Mouse (Mus musculus): Measurements from ENCODE around the gene Scd1. TPM values are rescaled to one million over a fixed set of nuclear protein-coding genes. Genes with fewer than 3 reads are reported as not detected.

Gene Scd1
- polyA plus RNA-seq (2015; fragmentation: Nextera tagmentation; extraction: Ambion mirVana) = 1.0 and 1.5 TPM in 2 replicates

DNA sequence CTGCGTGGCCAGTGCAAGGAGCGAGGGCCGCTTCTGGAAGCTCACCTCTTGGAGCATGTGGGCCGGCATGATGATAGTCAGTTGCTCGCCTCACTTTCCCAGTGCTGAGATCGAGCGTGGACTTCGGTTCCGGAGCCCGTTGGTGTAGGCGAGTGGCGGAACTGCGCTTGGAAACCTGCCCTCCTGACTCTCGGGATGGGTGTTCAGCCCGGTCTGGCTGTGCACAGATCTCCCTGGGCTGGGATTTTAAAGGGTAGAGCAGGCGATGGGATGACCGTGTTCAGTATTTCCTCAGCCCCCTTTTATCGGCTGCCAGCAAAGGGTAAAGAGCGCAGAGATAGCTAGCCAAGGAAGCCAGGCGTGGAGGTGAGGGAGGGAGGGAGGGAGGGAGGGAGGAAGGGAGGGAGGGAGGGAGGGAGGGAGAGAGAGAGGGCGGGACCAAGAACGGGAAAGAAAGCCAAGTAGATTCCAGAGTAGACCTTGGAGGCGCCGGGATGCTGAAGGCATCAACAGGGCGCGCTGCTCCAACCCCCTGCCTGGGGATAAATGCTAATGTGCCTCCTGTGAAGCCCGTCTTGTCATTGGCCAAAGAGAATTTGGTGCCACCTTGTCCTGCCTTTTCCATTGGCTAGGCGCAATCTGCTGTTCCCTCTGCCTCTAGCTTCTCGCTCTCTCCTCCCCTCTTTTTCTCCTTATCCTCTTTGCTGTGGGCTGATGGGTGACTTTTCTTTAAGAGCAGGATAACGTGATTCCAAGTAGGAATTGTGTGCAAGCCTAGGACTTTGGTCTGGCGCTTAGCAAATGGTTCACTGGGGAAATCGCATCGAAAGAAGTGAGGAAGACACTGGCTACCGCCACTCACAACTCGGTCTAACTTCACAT, at the start of gene Scd1:
Gene Scd1, minus strand, starts transcription at position 539 of the 882 bp plus-strand sequence.
- DNase-seq (ENCODE audit: low spot score) = peak; percentile 37

DNA sequence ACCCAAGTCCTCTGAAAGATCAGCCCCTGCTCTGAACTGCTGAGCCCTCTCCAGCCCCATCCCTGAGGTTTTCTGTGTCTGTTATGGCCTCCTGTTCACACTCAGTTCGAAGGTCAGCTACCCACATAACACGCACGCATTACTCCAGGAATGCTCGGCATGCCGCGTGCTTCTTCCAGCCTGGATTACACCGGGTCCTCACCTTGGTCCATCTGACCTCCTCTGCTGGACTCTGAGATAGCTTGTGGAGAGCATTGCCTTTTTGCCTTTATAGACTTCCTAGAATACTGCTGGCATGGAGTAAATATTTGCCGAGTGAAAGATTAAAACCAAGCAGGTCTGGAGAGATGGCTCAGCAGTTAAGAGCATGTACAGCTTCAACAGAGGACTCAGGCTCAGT, 47.7 kb upstream of the Scd1 start:
- no peak for DNase-seq (ENCODE audit: low spot score)

DNA sequence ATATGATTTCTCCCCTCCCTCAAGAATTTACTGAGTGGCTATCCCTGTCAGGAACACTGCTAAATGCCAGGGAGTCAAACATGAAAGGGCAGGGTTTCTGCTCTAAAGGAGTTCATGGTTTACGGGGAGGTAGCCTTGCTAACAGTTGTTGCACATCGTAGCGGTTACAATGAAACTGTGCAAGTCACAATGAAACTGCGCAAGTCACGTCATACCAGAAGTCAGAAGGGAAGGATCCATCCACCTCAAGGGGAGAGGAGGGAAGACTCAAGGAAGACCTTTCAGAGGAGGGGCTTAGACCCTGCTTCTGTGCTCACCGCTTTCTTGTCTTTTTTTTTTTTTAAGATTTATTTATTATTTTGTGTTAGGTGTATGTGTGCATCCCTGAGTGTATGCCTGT, 47.2 kb upstream of the Scd1 start:
- no peak for DNase-seq (ENCODE audit: low spot score)

DNA sequence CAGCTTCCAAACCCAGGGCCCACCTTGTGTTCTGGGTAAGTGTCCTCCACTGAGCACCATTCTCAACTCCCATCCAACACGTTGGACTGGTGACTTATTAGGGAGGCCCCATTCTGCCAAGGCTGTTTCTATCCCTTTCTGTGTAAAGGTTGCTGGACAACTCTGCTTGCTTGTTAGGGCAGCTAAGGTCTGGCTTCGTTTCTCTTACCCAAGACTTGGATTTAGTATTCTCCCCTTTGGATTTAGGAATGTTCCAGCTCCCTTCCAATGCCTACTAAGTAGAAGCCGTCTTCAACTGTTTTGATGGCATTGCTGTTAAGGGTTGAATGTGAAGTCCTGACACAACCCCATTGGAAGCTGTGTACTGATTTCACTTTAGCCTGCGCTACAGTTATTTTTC, 40.2 kb upstream of the Scd1 start:
- no peak for DNase-seq (ENCODE audit: low spot score)

DNA sequence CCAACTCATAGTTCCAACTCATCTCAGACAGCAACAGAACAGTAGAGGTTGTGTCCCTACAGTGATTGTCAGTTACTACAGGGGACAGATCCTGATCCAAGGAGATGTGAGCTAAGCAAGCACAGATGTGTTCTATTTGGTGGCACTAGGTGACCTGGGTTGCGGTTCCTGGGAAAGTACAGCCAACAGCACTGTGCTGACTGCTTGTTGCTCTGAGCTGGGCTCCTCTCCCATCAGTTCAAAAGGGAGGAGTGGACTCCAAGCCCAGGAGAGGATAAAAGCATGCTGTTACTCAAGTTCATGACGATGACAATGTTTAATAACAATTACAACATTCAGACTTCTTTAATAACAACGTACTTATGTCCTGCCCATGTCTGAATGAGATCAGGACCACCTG, 38.1 kb upstream of the Scd1 start:
- DNase-seq (ENCODE audit: low spot score) = no peak

DNA sequence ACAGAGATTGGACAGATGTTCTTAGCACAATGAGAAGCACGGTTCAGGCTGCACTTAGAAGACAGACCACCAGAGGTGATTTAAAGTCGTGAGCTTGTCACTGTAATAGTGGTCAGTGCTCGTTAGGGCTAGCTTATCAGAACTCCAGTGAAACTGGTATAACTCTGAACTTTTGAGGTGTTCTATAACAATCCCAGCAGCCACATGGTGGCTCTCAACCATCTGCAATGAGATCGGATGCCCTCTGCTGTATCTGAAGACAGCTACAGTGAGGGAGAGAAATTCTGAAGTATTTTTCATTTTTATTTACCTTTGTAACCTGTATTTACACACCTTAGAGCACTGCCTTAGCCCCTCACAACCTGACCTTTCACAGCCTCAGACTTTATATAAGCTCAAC, 31.6 kb upstream of the Scd1 start:
- no peak for DNase-seq (ENCODE audit: low spot score)

DNA sequence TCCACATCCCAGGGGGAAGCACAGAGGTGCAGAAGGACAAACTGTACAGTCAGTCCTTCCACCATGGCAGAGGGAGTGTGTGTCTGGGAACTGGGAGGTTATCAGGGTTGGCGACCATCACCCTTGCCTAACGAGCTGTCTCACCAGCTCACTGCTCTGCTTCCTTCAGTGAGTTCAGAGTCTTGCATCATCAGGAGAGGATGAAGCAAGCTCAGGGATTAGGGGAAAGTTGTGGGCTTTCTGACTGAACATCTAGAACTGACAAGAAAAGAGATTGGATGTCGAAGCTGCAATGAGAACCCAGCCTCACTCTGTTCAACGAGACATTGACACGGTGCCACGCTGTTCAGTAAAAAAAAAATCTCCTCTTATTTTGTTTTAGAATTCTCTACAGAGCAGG, 30.3 kb upstream of the Scd1 start:
- no peak for DNase-seq (ENCODE audit: low spot score)

DNA sequence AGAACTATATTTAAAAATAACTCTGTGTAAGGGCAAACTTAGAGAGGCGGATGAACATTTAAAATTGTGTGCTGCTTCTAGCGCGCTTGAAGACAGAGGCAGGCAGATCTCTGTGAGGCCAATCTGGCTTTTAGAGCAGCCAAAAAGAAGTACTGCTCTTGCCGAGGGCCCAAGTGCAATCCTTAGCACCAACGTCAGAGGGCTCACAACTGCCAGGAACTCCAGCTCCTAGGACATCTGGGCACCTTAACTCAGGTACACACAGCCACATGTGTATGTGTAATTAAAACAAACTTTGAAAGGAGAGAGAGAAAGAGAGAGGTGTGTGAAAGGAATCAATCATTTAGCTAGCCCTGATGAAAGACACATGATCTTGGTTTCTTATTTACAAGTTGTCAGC, 24.4 kb upstream of the Scd1 start:
- DNase-seq (ENCODE audit: low spot score) = no peak

DNA sequence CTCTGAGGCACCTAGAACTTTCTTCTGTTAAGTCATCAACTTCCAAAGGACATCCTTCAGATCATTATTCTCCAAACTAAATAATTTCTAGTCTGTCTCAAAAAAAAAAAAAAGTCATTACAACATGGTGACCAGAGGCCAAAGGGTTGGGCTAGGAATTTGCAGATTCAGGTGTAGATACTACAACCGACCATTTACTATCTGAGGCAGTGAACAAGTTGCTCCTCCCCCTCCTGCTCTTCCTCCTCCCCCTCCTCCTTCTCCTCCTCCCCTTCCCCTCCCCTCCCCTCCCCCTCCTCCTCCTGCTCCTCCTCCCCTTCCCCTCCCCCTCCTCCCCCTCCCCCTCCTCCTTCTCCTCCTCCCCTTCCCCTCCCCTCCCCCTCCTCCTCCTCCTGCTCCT, 20.0 kb upstream of the Scd1 start:
- no peak for DNase-seq (ENCODE audit: low spot score)

DNA sequence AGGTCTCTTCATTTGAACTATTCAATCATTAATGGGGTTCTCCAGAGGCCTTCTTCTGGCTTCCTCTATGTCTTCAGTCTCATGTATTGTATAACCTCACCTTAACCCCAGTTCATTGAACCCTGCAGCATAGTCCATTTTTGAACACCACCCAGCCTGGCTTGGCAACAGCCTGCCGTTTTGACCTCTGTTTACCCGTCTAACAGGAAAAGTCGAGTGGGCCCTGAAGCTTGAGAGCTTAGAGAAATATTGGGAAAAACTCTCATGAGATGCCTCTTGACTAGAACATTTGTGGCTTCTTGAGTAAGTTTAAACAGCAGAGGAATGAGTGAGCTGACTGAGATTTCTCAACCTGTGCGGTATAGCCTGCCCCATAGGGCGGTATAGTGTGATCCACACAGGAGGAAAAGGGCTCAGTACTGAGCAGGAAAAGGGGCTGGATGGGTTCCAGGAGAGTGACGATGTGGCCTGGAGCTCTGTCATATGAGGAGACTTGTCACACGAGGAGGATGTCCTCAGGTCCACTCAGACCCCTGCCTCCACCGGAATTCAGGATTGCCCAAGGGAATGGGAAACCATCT, 14.5 kb upstream of the Scd1 start:
- DNase-seq (ENCODE audit: low spot score) = no peak

DNA sequence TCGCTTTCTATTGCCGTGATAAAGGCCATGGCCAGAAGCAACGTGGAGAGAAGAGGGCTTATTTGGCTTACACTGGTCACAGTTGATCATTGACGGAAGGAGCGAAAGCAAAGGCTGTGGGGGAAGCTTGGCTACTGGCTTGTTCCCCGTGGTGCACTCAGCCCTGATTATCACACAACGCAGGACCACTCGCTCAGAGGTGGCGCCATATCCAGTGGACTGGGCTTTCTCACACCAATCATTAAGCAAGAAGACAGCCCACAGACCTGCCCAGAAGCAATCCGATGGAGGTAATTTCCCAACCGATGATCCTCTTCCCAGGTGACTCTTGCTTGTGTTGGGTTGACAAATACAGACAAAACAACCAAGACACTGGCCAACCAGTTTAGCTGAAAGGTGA, 11.9 kb upstream of the Scd1 start:
- DNase-seq (ENCODE audit: low spot score) = no peak

DNA sequence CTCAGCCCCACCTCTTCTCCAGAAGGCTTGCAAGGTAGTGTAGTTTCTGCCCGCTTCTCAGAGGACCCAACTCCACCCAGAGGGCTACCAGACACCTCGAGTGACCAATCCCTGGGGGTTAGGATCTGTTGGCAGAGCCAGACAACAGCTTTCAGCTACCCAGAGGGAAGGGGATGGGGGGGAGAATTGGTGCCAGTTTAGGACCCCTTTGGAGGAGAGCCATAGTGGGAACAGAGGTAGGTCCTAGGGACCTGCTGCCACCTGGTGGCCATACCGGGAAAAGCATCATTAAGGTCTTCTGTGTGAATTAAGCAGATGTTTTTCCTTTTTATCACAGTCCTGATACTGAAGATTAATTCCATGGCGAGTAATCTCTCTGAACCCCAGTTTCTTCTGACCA, 11.3 kb upstream of the Scd1 start:
- peak; percentile 75 for DNase-seq (ENCODE audit: low spot score)

DNA sequence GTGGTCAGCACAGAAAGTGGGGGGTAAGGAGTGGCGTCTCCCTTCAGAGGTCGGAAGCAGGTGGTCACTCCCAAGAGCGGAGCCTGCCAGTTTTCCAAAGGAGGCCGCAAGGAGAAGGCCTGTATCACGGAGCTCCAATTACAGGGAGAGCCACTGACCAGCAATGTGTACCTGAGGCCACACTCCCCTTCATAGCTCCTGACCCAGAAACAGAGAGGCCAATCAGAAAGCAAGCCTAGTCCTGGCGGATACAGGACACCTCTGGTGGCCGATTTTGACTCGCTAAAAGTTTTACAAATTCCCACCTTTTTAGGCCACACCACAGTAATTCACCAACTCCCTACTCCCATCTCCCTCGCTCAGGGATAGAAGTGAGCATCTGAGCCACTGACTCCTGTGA, 10.9 kb upstream of the Scd1 start:
- no peak for DNase-seq (ENCODE audit: low spot score)

DNA sequence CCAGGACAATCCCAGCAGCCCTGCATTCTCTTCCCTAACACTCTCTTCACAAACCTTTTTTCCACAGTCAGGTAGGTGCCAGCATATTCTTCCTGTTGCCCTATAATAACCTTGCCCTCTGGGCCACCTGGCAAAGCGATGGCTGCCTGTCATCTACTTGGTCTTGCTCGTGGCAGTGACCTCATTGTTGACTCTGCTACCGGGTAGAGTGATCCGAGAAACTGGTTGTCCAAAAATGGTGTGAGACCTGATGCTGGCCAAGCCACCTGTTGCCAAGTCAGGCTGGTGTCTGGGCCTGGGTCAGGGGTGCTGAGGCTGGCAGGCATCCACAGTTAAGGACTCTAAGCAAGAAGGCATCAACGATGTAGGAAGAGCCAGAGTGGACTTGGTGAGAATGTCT, 10.4 kb upstream of the Scd1 start:
- no peak for DNase-seq (ENCODE audit: low spot score)

DNA sequence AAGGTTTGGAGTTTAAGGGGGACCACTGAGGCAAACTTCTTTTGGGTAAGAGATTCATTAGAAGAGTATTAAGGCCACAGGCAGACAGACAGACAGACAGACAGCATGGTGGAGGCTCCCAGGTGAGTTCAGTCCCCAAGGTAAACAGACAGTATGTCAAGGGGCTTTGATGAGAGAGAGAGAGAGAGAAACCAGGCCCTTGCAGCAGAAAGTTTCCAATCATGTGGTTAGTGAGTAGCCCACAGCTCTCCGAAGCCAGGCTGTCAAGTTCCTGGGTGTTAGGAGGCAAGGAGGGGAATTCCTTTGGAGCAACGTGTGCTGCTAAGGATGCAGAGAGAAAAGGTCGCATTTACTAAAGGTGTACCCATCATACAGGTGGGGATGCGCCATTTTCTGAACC, 9.8 kb upstream of the Scd1 start:
- DNase-seq (ENCODE audit: low spot score) = no peak

DNA sequence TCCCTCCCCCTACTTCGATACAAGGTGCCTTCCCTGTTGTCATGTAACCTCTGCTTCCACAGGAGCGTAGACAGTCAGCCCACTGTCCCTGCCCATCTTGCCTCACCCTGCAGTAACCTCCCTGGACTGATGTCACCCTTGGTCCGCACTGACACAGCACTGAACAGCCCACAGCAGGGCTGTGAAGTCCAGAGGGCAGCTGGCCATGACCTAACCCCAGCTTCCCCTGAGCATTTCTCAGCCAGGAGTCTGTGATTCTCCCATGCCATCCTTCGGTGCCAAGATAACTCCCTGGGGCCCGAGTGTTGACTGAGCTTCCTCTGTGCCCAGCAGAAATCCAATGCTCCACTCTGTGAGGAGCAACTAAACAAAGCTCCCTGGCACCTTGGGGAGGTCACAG, 8.6 kb upstream of the Scd1 start:
- no peak for DNase-seq (ENCODE audit: low spot score)

DNA sequence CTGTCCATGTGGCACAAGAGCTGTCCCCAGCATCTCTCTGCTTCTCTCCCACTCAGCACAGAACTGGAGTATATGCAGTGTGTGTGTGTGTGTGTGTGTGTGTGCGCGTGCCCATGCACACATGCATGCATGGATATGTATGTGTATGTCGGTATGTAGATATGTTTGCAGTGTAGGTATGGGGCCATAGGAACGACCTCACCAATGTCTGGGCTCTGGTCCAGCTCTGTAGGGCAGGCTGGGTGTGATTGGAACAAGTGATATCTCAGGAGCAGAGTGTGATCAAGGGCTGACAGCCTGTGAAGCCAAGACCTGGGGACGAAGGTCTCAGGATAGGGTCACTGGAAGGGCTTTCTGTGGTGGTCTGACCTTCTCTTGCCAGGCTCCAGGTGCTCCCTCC, 7.8 kb upstream of the Scd1 start:
- DNase-seq (ENCODE audit: low spot score) = no peak

DNA sequence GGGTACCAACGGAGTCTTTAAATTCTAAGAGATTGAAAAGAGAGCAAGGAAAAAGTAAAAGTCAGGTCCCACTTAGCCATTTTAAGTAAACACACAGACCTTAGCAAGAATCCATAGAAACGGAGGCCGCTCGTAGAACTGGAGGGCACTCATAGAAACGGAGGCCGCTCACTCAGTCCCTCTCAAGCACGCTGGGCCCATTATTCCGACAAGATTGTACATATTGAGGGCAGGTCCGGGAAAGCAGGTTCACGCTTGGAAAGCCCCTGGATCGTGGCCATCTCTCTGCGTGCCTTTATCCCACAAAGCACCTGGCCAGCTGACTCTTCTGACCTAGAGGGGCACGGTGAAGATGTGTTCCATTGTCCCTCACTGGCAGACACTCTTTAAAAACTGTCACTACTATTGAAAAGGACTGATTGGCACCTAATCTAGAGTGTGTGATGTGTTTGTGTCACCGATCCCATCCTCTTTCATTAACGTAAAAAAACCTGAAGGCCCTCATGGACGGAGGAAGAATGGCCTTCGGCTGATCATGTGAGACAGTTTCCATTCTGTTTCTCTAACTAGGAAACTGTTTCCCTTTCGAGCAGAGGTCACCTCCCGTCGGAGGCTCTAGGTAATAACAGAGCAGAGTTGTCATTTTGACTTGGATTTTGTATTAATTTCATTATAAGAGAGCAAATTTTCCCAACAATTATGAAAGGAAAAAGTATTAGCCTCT, 2.8 kb upstream of the Scd1 start:
- no peak for DNase-seq (ENCODE audit: low spot score)

DNA sequence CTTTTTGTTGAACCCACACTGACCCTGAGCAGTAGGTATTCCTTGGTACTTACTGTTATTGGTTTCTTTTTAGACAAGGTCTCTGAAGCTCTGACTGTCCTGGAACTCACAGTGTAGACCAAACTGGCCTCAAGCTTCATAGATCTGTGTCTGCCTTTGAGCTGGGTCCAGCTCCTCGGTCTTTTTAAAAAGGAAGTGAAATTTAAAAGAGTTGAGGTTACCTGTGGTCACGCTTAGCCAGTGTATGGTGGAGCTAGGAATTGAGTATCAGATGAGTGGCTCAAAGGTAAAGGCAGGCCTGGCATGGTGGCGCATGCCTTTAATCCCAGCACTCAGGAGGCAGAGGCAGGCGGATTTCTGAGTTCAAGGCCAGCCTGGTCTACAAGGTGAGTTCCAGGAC, 916 bp upstream of the Scd1 start:
- no peak for DNase-seq (ENCODE audit: low spot score)

DNA sequence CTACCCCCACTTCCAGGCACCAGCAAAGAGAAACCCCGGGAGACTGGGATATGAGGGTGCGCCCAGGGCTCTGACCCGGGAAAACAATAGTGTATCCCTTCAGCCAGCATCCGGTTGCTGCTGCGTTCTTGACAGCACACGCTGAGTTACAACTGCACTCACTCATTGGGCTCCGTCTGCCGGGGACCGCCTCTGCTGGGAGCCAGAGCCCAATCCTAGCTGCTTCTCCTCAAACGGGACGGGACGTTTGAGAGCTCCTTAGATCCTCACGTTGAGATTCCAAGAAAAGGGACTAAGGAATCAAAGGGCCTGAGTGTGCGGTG, 505 bp upstream of the Scd1 start:
- DNase-seq (ENCODE audit: low spot score) = peak; percentile 40

DNA sequence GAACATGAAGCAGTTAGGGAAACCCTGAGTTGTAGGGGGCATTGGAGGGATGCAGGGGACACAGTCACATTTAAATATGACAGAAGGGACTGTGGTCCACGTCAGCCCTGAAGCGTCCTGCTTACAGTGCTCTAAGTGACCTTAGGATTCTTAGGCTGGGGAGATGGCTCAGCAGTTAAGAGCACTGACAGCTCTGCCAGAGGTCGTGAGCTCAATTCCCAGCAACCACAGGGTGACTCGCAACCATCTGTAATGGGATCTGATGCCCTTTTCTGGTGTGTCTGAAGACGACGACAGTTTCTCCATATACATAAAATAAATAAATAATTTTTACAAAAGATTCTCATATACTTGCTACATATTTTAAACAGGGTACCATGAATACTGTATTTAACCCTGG, 4.1 kb downstream of the Scd1 start:
- DNase-seq (ENCODE audit: low spot score) = no peak

DNA sequence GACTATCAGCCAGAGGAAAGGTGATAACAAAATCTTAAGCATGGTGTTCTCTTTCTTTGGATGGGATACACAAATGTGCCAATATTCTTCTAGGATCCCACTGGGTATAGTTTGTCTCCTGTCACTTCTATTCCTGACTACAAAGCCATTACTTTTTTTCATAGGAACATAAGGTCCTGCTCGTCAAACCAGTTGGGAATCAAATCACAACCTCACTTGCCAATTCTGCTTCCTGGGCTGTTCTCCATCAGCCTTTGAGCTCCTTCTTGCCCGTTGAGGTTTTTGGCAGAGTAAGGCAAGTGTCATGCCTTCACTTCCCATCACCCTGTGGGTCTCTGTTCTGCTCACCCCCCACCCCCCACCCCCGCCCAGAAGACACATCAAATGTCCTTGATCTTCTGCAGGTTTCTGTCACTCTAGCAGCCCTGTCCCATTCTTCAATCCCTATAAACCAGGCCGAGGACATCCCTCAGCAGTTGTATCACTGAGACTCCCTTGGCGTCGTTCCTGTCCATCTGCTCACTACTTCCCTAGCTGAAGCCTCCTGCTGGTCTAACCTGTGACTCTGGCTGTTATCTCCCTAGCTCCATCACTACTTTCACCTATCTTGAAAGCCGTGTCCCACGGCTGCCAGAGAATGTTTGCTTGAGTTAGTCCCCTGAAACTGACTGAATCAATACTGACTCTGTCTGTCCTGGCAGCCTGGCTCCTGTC, 7.0 kb downstream of the Scd1 start:
- no peak for DNase-seq (ENCODE audit: low spot score)
